Mouse (Mus musculus): Measurements from ENCODE around the gene Krt34. TPM values are rescaled to one million over a fixed set of nuclear protein-coding genes. Genes with fewer than 3 reads are reported as not detected.

The Krt34 gene
- not detected for polyA plus RNA-seq (2021)

DNA sequence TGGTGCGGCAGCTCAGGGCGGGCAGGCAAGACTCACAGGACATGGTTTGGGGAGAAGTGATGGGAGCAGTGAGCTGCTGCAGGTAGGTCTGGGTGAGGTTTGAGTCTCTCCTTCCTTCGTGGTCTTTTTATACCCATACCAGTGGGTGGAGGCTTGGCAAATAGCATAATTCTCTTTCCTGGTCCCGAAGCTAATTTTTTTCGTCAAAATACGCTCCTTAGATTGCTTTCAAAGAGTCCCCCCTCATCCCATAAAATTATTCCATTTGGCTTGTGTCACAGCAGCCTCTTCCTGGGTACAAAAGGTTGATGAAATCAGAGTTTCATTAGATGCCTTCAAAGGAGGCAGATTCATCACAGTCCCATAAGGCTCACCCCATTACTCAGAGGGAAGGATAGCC lies at the start of gene Krt34:
TSS of gene Krt34 (minus strand) at position 101 of the 400 bp plus-strand sequence.
- in situ Hi-C loops (cut with MboI; ENCODE audit: low pct_unique_long_range_greater_than_20kb): no loop called here
- ChIA-PET CTCF (no interaction called here), POLR2A (no interaction called here)
- no peak for TF ChIP-seq CTCF (IDR thresholded peaks at IDR 0.05)
- peaks cover 15% of the 10 kb centered on the region for H3K27me3 ChIP-seq
- ATAC-seq: no peak
- DNase-seq (ENCODE audit: low read depth, low spot score): no peak

DNA sequence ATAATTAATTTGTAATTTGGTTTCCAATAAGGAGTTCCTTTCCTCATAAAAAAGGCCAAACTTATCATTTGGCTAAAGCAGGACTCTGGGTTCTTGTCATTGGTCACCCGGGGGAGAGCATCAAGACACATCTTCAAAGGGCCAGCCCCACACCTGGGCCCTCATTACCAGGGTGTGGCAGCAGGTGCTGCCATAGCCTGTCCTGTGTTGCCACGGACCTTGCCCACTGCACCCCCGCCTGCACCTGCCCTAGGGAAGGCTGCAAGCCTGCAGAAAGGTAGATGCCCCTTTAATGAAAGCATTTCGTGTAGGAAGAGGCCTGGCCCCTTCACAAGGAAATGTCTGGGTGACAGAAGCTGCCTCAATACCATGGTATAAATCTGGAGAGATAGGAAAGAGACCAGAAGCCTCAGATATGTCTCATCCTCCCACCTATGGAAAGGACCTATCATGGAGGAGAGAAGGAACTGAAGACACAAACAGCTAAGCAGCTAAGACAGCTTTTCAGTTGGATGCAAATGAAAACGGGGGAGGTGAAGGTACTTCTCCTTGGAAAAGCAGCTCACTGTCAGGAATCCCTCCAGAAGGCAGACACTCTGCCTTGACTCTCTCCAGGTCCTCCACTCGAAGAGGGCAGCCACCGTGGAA lies 47.1 kb upstream of the Krt34 start:
- in situ Hi-C loops (cut with MboI; ENCODE audit: low pct_unique_long_range_greater_than_20kb): no loop called here

GRCm38 (mm10) chr11:100087861-100088260 lies 46.5 kb upstream of the Krt34 start, which contains the start of gene Krt32:
Gene Krt32, minus strand, starts transcription at chr11:100088226.
- no peak for TF ChIP-seq CTCF (IDR thresholded peaks at IDR 0.05)
- ChIA-PET POLR2A (no interaction called here), CTCF (interaction anchor here (1.0 kb wide), 1 partner anchor 20 kb away, joined by 3 read pairs; no protein-coding TSS in a partner anchor)
- no peaks in the 10 kb centered on the region for H3K27me3 ChIP-seq
- DNase-seq (ENCODE audit: low read depth, low spot score) (no peak), ATAC-seq (no peak)
- in situ Hi-C loops (cut with MboI; ENCODE audit: low pct_unique_long_range_greater_than_20kb): no loop called here

More for the DNA sequence above, 47.1 kb upstream of the Krt34 start:
- ATAC-seq (no peak), DNase-seq (ENCODE audit: low read depth, low spot score) (no peak)
- ChIA-PET CTCF (no interaction called here), POLR2A (no interaction called here)
- H3K27me3 ChIP-seq: no peaks in the 10 kb centered on the region
- TF ChIP-seq CTCF (IDR thresholded peaks at IDR 0.05): no peak

DNA sequence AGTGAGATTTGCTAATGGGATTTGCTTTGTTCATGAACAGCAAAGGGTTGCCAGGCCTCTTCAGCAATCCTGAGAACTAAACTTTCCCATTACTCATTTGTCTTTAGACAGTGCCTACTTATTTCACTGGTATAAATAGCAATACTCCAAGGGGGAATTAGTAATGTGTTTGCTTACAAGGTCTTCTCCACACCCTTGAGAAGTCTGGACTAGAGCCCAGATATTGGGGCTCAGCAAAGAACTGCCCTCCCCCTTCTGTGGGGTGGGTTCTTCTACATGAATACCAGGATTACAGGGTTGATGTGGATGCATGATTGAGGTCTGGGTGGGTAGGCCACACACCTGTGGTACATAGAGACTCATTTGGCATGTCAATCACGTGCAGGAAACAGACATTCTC lies 32.5 kb upstream of the Krt34 start:
- peaks cover 4% of the 10 kb centered on the region for H3K27me3 ChIP-seq
- in situ Hi-C loops (cut with MboI; ENCODE audit: low pct_unique_long_range_greater_than_20kb): no loop called here
- no peak for ATAC-seq
- no peak for TF ChIP-seq CTCF (IDR thresholded peaks at IDR 0.05)
- no peak for DNase-seq (ENCODE audit: low read depth, low spot score)
- ChIA-PET CTCF (no interaction called here), POLR2A (interaction anchor here (0.5 kb wide), 1 partner anchor 106 kb away, joined by 3 read pairs; no protein-coding TSS in a partner anchor)

GRCm38 (mm10) chr11:100067293-100068036 lies 26.1 kb upstream of the Krt34 start:
- CTCF ChIA-PET: interaction anchor here (0.6 to 1.4 kb wide), 2 partner anchors 9 to 20 kb away, joined by 3 read pairs; no protein-coding TSS in a partner anchor
- in situ Hi-C loops (cut with MboI; ENCODE audit: low pct_unique_long_range_greater_than_20kb): no loop called here
- DNase-seq (ENCODE audit: low read depth, low spot score) (no peak), ATAC-seq (no peak)
- POLR2A ChIA-PET: no interaction called here
- TF ChIP-seq CTCF (IDR thresholded peaks at IDR 0.05): no peak
- H3K27me3 ChIP-seq: peaks cover 4% of the 10 kb centered on the region

DNA sequence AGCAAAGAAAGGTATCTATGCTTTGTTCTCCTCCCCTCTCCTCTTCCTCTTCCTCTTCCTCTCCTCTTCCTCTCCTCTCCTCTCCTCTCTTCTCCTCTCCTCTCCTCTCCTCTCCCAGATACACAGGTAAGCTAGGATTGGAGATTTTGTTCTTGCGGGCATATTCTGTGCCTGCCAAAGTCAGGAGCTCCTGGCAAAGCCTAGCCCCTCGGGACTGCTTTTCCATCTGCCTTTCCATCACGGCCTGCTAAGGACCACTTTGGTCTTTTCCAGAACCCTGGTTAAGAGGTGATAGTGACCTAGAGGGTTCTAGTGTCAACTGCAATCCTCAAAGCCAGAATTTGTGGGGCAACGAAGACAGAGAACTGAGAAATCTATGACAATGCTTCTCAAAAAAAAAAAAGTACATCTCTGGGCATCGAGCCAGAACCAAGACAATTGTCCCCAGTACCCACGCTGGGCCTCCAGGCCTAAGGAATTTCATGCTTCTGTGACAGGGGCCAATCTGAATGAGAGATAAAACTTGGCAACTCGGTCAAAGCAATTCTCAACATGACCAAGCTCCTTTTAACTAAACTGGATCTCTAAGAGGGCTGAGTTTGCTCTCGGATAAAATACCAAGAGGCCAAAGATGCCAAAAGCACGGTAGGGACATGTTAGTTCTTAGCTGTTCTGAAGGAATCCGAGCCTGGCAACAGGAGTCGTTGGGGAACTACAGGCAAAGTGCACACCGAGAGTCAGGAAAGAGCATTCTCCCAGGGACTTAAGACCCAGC lies 25.1 kb upstream of the Krt34 start:
- DNase-seq (ENCODE audit: low read depth, low spot score): no peak
- in situ Hi-C loops (cut with MboI; ENCODE audit: low pct_unique_long_range_greater_than_20kb): no loop called here
- no peak for TF ChIP-seq CTCF (IDR thresholded peaks at IDR 0.05)
- ChIA-PET POLR2A (no interaction called here), CTCF (interaction anchor here (1.4 kb wide), 1 partner anchor 10 kb away, joined by 3 read pairs; no protein-coding TSS in a partner anchor)
- ATAC-seq: no peak
- no peaks in the 10 kb centered on the region for H3K27me3 ChIP-seq

- DNase-seq (ENCODE audit: low read depth, low spot score): no peak
- in situ Hi-C loops (cut with MboI; ENCODE audit: low pct_unique_long_range_greater_than_20kb): no loop called here
- TF ChIP-seq CTCF (IDR thresholded peaks at IDR 0.05): no peak
- no peaks in the 10 kb centered on the region for H3K27me3 ChIP-seq
- ChIA-PET POLR2A (no interaction called here), CTCF (no interaction called here)
- ATAC-seq: no peak
Measured at GRCm38 (mm10) chr11:100058875-100059274, 17.5 kb upstream of the Krt34 start.

- CTCF ChIA-PET: interaction anchor here (1.0 to 1.2 kb wide), 2 partner anchors 16 to 239 kb away, joined by 3 read pairs; no protein-coding TSS in a partner anchor
- no peak for TF ChIP-seq CTCF (IDR thresholded peaks at IDR 0.05)
- in situ Hi-C loops (cut with MboI; ENCODE audit: low pct_unique_long_range_greater_than_20kb): no loop called here
- POLR2A ChIA-PET: interaction anchor here (1.4 kb wide), 1 partner anchor 113 kb away, joined by 3 read pairs; no protein-coding TSS in a partner anchor
- no peaks in the 10 kb centered on the region for H3K27me3 ChIP-seq
- ATAC-seq (peak; percentile 78), DNase-seq (ENCODE audit: low read depth, low spot score) (peak; percentile 71)
Measured at GRCm38 (mm10) chr11:100055686-100056655, 14.6 kb upstream of the Krt34 start.

DNA sequence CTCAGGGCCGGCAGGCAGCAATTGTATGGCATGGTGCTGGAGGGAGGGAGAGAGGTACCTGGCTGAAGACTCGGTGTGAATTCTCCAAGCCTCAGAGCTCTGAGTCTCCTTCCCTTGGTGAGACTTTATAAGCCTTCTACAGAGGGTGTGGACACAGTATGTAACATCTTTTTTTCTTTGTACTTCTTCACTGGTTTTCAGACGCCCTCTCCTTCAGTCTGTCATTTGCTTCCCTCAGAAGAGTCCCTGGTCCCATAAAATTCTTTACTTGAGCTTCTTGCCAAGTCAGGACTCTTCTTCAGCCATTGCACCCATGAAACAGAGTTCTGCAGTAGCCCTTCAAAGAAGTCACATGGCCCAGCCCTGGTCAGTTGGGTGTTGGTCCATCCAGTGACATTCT lies 9.1 kb upstream of the Krt34 start, which contains the start of gene Krt31:
TSS of gene Krt31 (minus strand) at position 101 of the 400 bp plus-strand sequence.
- CTCF ChIA-PET: interaction anchor here (1.3 kb wide), 1 partner anchor 11 kb away, joined by 3 read pairs; no protein-coding TSS in a partner anchor
- DNase-seq (ENCODE audit: low read depth, low spot score): no peak
- no peak for ATAC-seq
- H3K27me3 ChIP-seq: peaks cover 3% of the 10 kb centered on the region
- in situ Hi-C loops (cut with MboI; ENCODE audit: low pct_unique_long_range_greater_than_20kb): no loop called here
- TF ChIP-seq CTCF (IDR thresholded peaks at IDR 0.05): no peak
- POLR2A ChIA-PET: no interaction called here

Measured in Patski (cell line).